Mouse (Mus musculus) kidney, adult 2 months (tissue): ENCODE data around the gene 1810010H24Rik.

Experiments
- CTCF ChIP-seq: fragments of 200-500 bp; conservative IDR thresholded peaks from 2 replicates; pipeline ENCODE4 v1.5.1; 2011; ENCODE audit warnings: low read depth, mild to moderate bottlenecking, control low read depth, low read length, moderate library complexity, mixed read lengths; ENCODE audit not compliant: insufficient read depth, insufficient read length
- POLR2A ChIP-seq: fragments of 200-500 bp; IDR thresholded peaks from one replicate; pipeline ENCODE4 v1.6.1; 2011; ENCODE audit warnings: low read depth, low read length, control low read depth

DNA sequence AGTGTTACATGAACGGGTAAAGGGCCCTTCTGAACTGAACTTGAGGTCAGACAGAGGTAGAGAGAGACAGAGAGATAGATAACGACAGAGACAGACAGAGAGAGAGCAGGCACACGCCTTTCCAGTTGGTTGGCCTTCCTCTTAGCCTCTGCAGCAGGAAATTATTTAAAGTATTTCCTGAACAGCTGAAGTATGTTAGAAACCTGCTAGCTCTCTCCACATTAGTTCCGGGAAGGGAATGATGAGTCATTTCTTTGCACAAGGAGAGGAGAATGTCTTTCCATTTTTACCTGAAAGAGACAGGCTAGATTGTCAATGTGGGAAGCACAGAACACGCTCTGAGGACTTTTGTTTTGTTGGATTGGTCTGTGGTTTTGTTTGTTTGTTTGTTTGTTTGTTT is 43.1 kb upstream of the 1810010H24Rik start:
- no peak for TF ChIP-seq CTCF
- TF ChIP-seq POLR2A = no peak
